Mouse (Mus musculus): ENCODE results near the gene Lbhd1.

The Lbhd1 gene

GRCm38 (mm10) chr19:8919684-8920072 lies 36.1 kb downstream of the Lbhd1 start:
- DNase-seq: no peak

- peak; percentile 85 for DNase-seq
These were observed 36.7 kb downstream of the Lbhd1 start, which contains the start of gene B3gat3 for GRCm38 (mm10) chr19:8920073-8920736. Gene B3gat3, plus strand, starts transcription at chr19:8920374.

- DNase-seq: no peak
These were observed 37.3 kb downstream of the Lbhd1 start for GRCm38 (mm10) chr19:8920836-8921291.

- no peak for DNase-seq
These were observed 38.2 kb downstream of the Lbhd1 start for GRCm38 (mm10) chr19:8921741-8922140.

GRCm38 (mm10) chr19:8926766-8927165 lies 43.2 kb downstream of the Lbhd1 start:
- DNase-seq: no peak

- no peak for DNase-seq
These were observed 44.5 kb downstream of the Lbhd1 start for GRCm38 (mm10) chr19:8927891-8928525.

GRCm38 (mm10) chr19:8928689-8929223 lies 45.2 kb downstream of the Lbhd1 start:
- no peak for DNase-seq

- DNase-seq: peak; percentile 90
These were observed 45.9 kb downstream of the Lbhd1 start, which contains the start of the genes Rom1 and Eml3 for GRCm38 (mm10) chr19:8929224-8930088. Gene Rom1, minus strand, starts transcription at chr19:8929356. Gene Eml3, plus strand, starts transcription at chr19:8929552.

GRCm38 (mm10) chr19:8930117-8930516 lies 46.6 kb downstream of the Lbhd1 start:
- DNase-seq: no peak

GRCm38 (mm10) chr19:8930771-8931170 lies 47.2 kb downstream of the Lbhd1 start:
- DNase-seq: no peak

GRCm38 (mm10) chr19:8936736-8937135 lies 53.2 kb downstream of the Lbhd1 start:
- no peak for DNase-seq

GRCm38 (mm10) chr19:8940526-8941133 lies 57.1 kb downstream of the Lbhd1 start:
- DNase-seq: no peak

GRCm38 (mm10) chr19:8941136-8941514 lies 57.6 kb downstream of the Lbhd1 start:
- no peak for DNase-seq

- peak; percentile 98 for DNase-seq
These were observed 58.1 kb downstream of the Lbhd1 start, which contains the start of gene Mta2 for GRCm38 (mm10) chr19:8941515-8942217. Gene Mta2, plus strand, starts transcription at chr19:8941875.

Data from thymus, postnatal 25 days (tissue).